In the genomic region with DNA sequence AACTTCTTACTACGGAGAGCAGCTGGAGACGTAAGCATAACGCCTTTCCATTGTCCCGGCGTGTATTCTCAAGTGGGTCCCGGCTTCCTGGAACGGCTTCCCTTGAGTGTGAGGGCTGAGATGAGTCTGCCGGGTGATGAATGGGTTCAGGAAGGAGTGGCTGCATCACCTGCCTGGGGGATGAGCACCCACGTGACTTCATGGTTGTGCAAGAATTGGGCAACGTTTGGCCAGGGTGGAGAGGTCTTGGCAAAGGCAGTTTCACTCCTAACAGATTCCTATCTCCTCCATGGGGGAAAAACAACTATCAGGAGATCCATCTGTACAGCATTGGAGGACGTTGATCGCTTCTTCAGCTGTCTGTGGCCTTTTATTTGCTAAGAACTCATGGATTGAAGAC, we compare ENCODE assay signal across 13 mouse cellular contexts. TPM values are rescaled to one million over a fixed set of nuclear protein-coding genes. Genes with fewer than 3 reads are reported as not detected.
DNase-seq lines count a peak whose midpoint lies in the region; ATAC-seq and TF ChIP-seq lines count a peak whose summit lies in the region.
"Had no signal": no experiment of that assay in that cellular context is flagged by ENCODE, and none has a peak within 500 bp of the region (broad histone marks: within the 10 kb centered on the region; RNA-seq: fewer than 3 reads in every experiment).

No protein-coding gene starts in this region.

- TF ChIP-seq POLR2A in kidney, adult 2 months (IDR thresholded peaks at IDR 0.05; ENCODE audit: low read depth, low read length) = no peak

- no peaks in the 10 kb centered on the region for H3K27me3 ChIP-seq in kidney, adult 2 months (replicated peaks; ENCODE audit: control insufficient read depth, insufficient read depth, low read length)
- no peaks in the 10 kb centered on the region for H3K27me3 ChIP-seq in lung, postnatal 0 days (replicated peaks; ENCODE audit: insufficient read depth, low read length)
- H3K27me3 ChIP-seq: hindbrain, embryonic 12.5 days; intestine, embryonic 15.5 days had no signal

- H3K4me1 ChIP-seq in kidney, adult 2 months (ENCODE audit: control insufficient read depth, insufficient read depth, low read length) = peaks cover 6% of the 10 kb centered on the region; the same call in 1 of the 2 replicates
- H3K4me1 ChIP-seq in lung, postnatal 0 days (ENCODE audit: insufficient read depth, low read depth, low read length) = peaks cover 7% of the 10 kb centered on the region; the same call in 1 of the 2 replicates
- H3K4me1 ChIP-seq: intestine, embryonic 15.5 days had no signal

- intact Hi-C loops in left cerebral cortex, adult 2 months (cut with DNase I) = no loop called here

- H3K36me3 ChIP-seq in kidney, adult 2 months (ENCODE audit: control insufficient read depth, insufficient read depth, low read length) = no peaks in the 10 kb centered on the region
- H3K36me3 ChIP-seq in lung, postnatal 0 days (ENCODE audit: insufficient read depth, low read length) = no peaks in the 10 kb centered on the region
- H3K36me3 ChIP-seq: G1E; hindbrain, embryonic 12.5 days; intestine, embryonic 15.5 days had no signal

- H3K9me3 ChIP-seq in lung, postnatal 0 days (ENCODE audit: low read length) = no peaks in the 10 kb centered on the region
- H3K9me3 ChIP-seq: hindbrain, embryonic 12.5 days; intestine, embryonic 15.5 days had no signal

- H3K4me3 ChIP-seq in kidney, adult 2 months (ENCODE audit: insufficient read depth, low read depth, low read length) = no peak overlapping the region
- H3K4me3 ChIP-seq in lung, postnatal 0 days (ENCODE audit: low read depth, low read length) = no peak overlapping the region
- no peak overlapping the region for H3K4me3 ChIP-seq in left cerebral cortex, adult 2 months
- H3K4me3 ChIP-seq: hindbrain, embryonic 12.5 days; intestine, embryonic 15.5 days had no signal

- peak; percentile 72 for DNase-seq in kidney, adult 2 months
- DNase-seq in kidney, adult 18-20 months = no peak
- peak; percentile 67 for DNase-seq in adrenal gland, postnatal 14 days
- DNase-seq in fat pad, adult 2 months (ENCODE audit: extremely low read depth, low read depth, low spot score) = peak; percentile 47
- DNase-seq in lung, postnatal 0 days (ENCODE audit: low spot score) = peak; percentile 48
- DNase-seq in retina, postnatal 1 day = no peak
- DNase-seq in left cerebral cortex, adult 2 months (ENCODE audit: extremely low spot score in 1 of 2, low spot score in 2 of 2) = no peak
- DNase-seq: cerebellum, adult 11 months; cerebellum, postnatal 36 days; thymus, postnatal 14 days had no signal

- peak; percentile 83 for TF ChIP-seq EP300 in lung, postnatal 0 days (IDR thresholded peaks at IDR 0.05)

- no peak overlapping the region for H3K4me2 ChIP-seq in lung, postnatal 0 days (replicated peaks; ENCODE audit: low read depth, low read length)
- H3K4me2 ChIP-seq: hindbrain, embryonic 12.5 days; intestine, embryonic 15.5 days had no signal

- no peak for TF ChIP-seq CTCF in kidney, adult 2 months (conservative IDR thresholded peaks at IDR 0.05; ENCODE audit: insufficient read depth, insufficient read length, low read depth, low read length)
- TF ChIP-seq CTCF in lung, postnatal 0 days (IDR thresholded peaks at IDR 0.05) = no peak
- TF ChIP-seq CTCF in left cerebral cortex, adult 2 months (IDR thresholded peaks at IDR 0.05) = no peak

- H3K27ac ChIP-seq in kidney, adult 2 months (ENCODE audit: insufficient read depth, low read depth, low read length) = no peak overlapping the region
- H3K27ac ChIP-seq in lung, postnatal 0 days (ENCODE audit: low read length) = no peak overlapping the region
- no peak overlapping the region for H3K27ac ChIP-seq in left cerebral cortex, adult 2 months
- H3K27ac ChIP-seq: hindbrain, embryonic 12.5 days; intestine, embryonic 15.5 days had no signal

- H3K9ac ChIP-seq in lung, postnatal 0 days (replicated peaks; ENCODE audit: low read depth) = no peak overlapping the region
- H3K9ac ChIP-seq: hindbrain, embryonic 12.5 days; intestine, embryonic 15.5 days had no signal

- peak; percentile 47 for ATAC-seq in lung, postnatal 0 days
- ATAC-seq: intestine, embryonic 15.5 days had no signal

- 73% methylated on average over 12 of the region's 12 CpGs for WGBS in kidney, adult 2 months
- 49% methylated on average over 12 of the region's 12 CpGs for WGBS in lung, postnatal 0 days

RNA-seq across cellular contexts. Expression of a gene that starts 23.0 kb away (rescaled TPM):
- polyA plus RNA-seq in kidney, adult 2 months (2012; rRNA removed) = 75.9 and 108 TPM in 2 replicates
- 226 TPM in 2 replicates for total RNA-seq in adrenal gland, postnatal 14 days (2021)
- 89.8 and 98.3 TPM in 2 replicates for polyA plus RNA-seq in lung, postnatal 0 days (2015; fragmentation: Nextera tagmentation; extraction: Ambion mirVana)
- 10 to 100 TPM; 93.6 to 97.0 TPM for total RNA-seq in left cerebral cortex, adult 2 months (2021)
- polyA plus RNA-seq: G1E had no signal

Comparison
In these comparisons a context has a peak if more than half of its experiments do, and no peak if none do; other contexts are left out.
1. DNase-seq: peak in kidney, adult 2 months (single experiment), adrenal gland, postnatal 14 days (single experiment), fat pad, adult 2 months (single experiment) and lung, postnatal 0 days (single experiment); none in kidney, adult 18-20 months (single experiment), retina, postnatal 1 day (single experiment) and left cerebral cortex, adult 2 months (0 of 2).